Mouse (Mus musculus) midbrain, embryonic 10.5 days (tissue): ENCODE data around the gene 1810062G17Rik. TPM values are rescaled to one million over a fixed set of nuclear protein-coding genes. Genes with fewer than 3 reads are reported as not detected.

ENCODE experiments used
- DNase-seq: peaks from one replicate; pipeline ENCODE4 v3.0.0-alpha.2; 2017; ENCODE audit warnings: low spot score
- H3K27ac ChIP-seq: fragments of 300-500 bp; sonication (generic); replicated peaks from 2 replicates; pipeline ENCODE4 v1.5.1; 2016; ENCODE audit warnings: mild to moderate bottlenecking
- H3K27me3 ChIP-seq: fragments of 300-500 bp; sonication (generic); 2 replicates; pipeline ENCODE4 v1.6.1; 2016; ENCODE audit warnings: low read depth, mild to moderate bottlenecking; ENCODE audit not compliant: poor library complexity, severe bottlenecking
- H3K36me3 ChIP-seq: fragments of 300-500 bp; sonication (generic); 2 replicates; pipeline ENCODE4 v1.6.1; 2016; ENCODE audit warnings: mild to moderate bottlenecking, moderate library complexity
- H3K4me1 ChIP-seq: fragments of 300-500 bp; sonication (generic); 2 replicates; pipeline ENCODE4 v1.6.1; 2016
- H3K4me3 ChIP-seq: fragments of 300-500 bp; sonication (generic); 2 replicates; pipeline ENCODE4 v1.5.1; 2016; ENCODE audit warnings: mild to moderate bottlenecking, moderate library complexity
- H3K9me3 ChIP-seq: fragments of 300-500 bp; sonication (generic); replicated peaks from 2 replicates; pipeline ENCODE4 v1.6.1; 2016; ENCODE audit warnings: mild to moderate bottlenecking
- WGBS: fragments of 180-500 bp; shearing (Covaris S2); methylation state at CpG from one replicate; pipeline ENCODE4 v1.1.7; 2016; 5-methylcytosine and 5-hydroxymethylcytosine counted together
- polyA plus RNA-seq: library from polyadenylated mRNA; unstranded; fragments of >200 nt; fragmentation: Nextera tagmentation; extraction: Ambion mirVana; gene quantifications from 2 replicates; pipeline ENCODE4 v1.2.1, GENCODE M21; 2016

Gene 1810062G17Rik
- polyA plus RNA-seq, 1 experiment from 2014 or later = 0.73 TPM

DNA sequence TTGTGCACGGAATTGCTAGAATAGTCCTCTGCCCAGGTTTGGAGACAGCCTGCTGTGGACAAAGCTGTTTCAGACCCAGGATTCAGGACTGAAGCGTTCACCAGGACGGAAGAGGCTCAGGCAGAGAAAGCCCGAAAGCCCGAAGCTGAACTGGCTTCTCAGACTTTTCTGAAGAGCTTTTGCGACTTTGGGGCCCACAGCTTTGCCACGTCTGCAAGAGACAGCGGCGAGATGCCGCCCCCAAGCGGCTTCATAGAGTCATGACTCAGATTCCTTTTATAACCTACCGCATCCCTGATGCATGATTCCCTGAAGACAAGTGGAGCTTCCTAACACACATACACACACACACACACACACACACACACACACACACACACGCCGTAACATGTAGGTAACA is 21.0 kb downstream of the 1810062G17Rik start:
- no peaks in the 10 kb centered on the region for H3K36me3 ChIP-seq
- 22% methylated on average over 14 of the region's 14 CpGs for WGBS
- DNase-seq = peak; percentile 74
- H3K4me3 ChIP-seq = no peak overlapping the region
- peaks cover 7% of the 10 kb centered on the region; the same call in 1 of the 2 replicates for H3K4me1 ChIP-seq
- no peak overlapping the region for H3K27ac ChIP-seq
- peaks cover 12% of the 10 kb centered on the region for H3K27me3 ChIP-seq
- H3K9me3 ChIP-seq = no peaks in the 10 kb centered on the region

DNA sequence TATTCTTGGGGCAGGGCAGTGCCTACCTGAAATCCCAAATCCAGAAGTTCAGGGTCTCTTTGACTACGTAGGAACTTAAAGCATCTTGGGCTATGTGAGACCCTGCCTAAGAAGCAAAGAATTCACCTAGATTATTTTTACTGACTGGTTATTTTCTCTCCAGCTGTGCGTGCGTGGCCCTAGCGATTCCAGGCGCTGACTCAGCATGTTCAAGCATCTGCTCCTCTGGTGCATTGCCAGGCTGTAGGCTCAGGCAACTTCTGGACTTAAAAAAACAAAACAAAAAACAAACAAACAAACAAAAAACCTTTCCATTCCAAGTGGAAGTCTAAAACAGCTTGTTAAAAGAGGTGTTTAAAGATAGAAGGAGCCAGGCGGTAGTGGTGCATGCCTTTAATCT is 22.5 kb downstream of the 1810062G17Rik start:
- Histone ChIP-seq H3K4me3 (no peak overlapping the region), H3K27me3 (peaks cover 12% of the 10 kb centered on the region), H3K36me3 (no peaks in the 10 kb centered on the region), H3K4me1 (peaks cover 7% of the 10 kb centered on the region; the same call in 1 of the 2 replicates), H3K27ac (no peak overlapping the region), H3K9me3 (no peaks in the 10 kb centered on the region)
- 90% methylated on average over 6 of the region's 6 CpGs for WGBS
- DNase-seq = no peak

DNA sequence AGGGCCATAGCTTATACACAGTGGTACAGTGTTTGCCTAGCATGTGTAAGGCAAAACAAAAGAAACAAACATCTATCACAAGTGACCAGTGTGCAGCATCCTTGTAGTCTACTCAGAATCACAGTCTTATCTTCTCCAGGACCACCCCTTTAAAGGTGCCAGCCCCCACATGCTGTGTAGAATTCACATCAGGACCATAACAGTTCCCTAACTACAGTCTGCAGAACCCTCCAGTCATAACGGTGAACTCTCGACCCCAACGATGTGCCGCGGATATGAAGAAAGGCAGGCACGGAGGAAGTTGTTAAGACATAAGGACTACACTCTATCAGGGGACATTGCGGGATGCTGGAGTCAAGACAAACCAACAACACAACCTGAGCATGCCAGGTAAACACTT is 23.7 kb downstream of the 1810062G17Rik start:
- H3K27me3 ChIP-seq = peaks cover 12% of the 10 kb centered on the region
- no peak overlapping the region for H3K27ac ChIP-seq
- WGBS = 94% methylated on average over 7 of the region's 7 CpGs
- H3K9me3 ChIP-seq = no peaks in the 10 kb centered on the region
- H3K4me1 ChIP-seq = peaks cover 7% of the 10 kb centered on the region; the same call in 1 of the 2 replicates
- no peak for DNase-seq
- H3K4me3 ChIP-seq = no peak overlapping the region
- H3K36me3 ChIP-seq = no peaks in the 10 kb centered on the region

DNA sequence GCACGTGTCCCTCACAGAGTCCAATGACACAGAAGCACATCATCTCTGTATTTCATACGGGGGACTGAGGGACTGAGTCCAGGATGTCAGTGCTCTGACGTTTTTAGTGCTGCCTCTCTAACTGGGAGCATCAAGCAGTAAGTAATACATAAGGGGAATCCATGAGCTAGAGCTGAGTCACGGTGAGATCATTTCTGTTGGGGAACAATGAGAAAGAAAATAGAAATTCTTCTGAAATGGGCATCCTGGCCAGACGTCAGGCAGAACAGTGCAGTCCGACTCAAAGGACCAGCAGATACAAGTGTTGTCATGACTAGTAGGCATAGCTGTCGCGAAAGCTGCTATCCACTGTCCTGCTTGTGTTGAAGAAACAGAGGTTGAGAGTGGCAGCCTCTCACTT is 25.2 kb downstream of the 1810062G17Rik start:
- Histone ChIP-seq H3K4me1 (peaks cover 12% of the 10 kb centered on the region), H3K9me3 (no peaks in the 10 kb centered on the region), H3K4me3 (no peak overlapping the region), H3K36me3 (no peaks in the 10 kb centered on the region), H3K27me3 (peaks cover 10% of the 10 kb centered on the region), H3K27ac (no peak overlapping the region)
- DNase-seq = no peak
- WGBS = 90% methylated on average over 8 of the region's 8 CpGs

DNA sequence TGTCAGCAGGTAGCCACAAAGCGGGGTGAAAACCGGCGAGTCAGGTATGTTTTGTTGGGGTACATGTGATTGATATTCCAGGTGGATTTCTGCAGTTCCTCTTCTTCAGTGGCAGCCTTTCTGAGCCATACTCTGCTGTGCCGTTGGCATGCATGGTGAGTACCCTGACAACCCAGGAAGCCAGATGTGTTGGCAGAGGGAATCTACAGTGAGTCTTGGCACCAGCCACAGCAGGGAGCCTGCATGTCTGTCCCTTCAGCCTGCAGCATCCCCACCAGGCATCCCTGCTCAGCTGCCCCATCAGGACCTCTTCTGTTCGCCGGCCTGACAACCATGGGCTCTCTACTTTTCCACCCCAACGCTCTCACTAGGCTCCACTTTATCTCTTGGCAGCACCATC is 25.8 kb downstream of the 1810062G17Rik start:
- H3K27ac ChIP-seq = no peak overlapping the region

DNA sequence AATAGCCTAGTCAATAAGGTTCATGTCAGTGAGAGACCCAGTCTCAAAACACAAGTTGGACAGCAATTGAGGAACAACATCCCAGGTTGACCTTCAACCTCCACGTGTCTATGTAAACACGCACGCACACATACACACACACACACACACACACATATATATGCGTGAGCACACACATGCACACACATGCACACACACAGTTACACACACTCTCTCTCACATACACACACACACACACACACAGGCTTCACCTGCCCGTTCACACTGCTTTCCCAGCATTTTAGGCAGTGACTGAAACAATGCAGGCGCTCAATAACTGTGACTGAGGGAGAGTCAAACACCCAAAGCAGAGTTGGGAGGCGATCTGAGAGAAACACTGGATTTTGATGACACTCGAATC is 29.6 kb downstream of the 1810062G17Rik start:
- Histone ChIP-seq H3K9me3 (no peaks in the 10 kb centered on the region), H3K27ac (peak overlapping the region; percentile 78), H3K4me1 (peaks cover 13% of the 10 kb centered on the region), H3K27me3 (no peaks in the 10 kb centered on the region), H3K36me3 (no peaks in the 10 kb centered on the region), H3K4me3 (no peak overlapping the region)
- DNase-seq = no peak
- WGBS = 79% methylated on average over 8 of the region's 8 CpGs

More for the DNA sequence above, 25.8 kb downstream of the 1810062G17Rik start:
- no peaks in the 10 kb centered on the region for H3K36me3 ChIP-seq
- H3K4me1 ChIP-seq = peaks cover 16% of the 10 kb centered on the region
- H3K27me3 ChIP-seq = peaks cover 4% of the 10 kb centered on the region
- 80% methylated on average over 7 of the region's 7 CpGs for WGBS
- no peak overlapping the region for H3K4me3 ChIP-seq
- no peaks in the 10 kb centered on the region for H3K9me3 ChIP-seq
- no peak for DNase-seq

DNA sequence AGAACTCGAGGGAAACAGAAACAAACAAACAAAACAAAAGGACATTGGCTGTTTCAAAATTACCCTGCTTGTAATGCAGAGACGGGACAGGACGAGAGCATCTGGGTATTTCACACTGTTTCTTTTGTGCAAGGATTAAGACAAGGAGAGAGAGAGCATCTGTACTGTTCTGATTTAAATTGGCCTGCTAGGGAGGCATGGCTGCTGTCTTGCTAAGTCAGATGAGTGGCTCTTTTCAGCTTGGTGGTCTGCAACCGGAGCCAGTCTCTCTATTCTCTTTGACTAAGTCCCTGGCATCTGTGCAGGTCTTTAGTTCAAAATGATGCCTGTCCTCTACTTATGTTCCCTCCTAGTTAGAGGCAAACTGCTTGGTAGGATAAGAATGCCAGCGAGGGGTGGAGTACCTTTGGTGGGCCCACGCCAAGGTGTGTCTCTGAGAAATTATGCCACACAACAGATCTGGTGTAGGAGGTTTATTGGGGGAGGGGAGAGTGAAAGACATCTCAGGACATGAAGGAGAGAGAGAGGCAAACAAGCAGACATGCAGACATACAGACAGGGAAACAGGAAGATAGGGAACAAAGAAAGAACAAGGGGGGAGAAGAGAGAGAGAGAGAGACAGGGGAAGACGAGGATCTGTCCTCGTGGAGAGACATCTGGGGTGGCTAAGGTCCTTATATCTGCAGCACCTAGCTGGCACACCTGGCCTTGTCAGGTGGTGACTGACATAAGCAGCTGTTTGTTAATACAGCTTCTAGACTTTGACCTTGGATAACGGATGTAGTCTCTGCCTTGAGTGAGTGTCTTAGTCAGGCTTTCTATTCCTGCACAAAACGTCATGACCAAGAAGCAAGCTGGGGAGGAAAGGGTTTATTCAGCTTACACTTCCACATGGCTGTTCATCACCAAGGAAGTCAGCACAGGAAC is 30.3 kb downstream of the 1810062G17Rik start:
- peaks cover 13% of the 10 kb centered on the region for H3K4me1 ChIP-seq
- peak overlapping the region; percentile 78 for H3K27ac ChIP-seq
- 52% methylated on average over 10 of the region's 10 CpGs for WGBS
- no peak for DNase-seq
- H3K36me3 ChIP-seq = no peaks in the 10 kb centered on the region
- H3K27me3 ChIP-seq = no peaks in the 10 kb centered on the region
- H3K9me3 ChIP-seq = no peaks in the 10 kb centered on the region
- no peak overlapping the region for H3K4me3 ChIP-seq

DNA sequence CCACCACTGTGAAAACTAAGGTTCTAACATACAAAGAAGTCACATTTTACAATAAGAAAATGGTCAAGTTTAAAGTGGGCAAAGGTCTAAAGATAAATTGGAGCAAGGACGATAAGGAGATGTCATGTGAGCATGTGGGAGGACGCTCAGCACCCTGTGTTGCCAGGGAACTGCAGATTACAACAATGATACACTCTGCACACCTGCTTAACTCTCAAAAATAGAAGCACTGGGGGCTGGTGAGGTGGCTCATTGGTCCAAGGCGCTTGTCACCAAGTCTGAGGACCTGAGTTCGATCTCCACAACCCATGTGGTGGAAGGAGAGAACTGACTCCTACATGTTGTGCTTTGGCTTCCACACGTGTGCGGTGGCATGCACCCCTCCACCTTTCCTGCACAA is 35.8 kb downstream of the 1810062G17Rik start:
- WGBS = 92% methylated on average over 6 of the region's 6 CpGs
- DNase-seq = no peak
- Histone ChIP-seq H3K4me1 (no peaks in the 10 kb centered on the region), H3K27me3 (no peaks in the 10 kb centered on the region), H3K27ac (no peak overlapping the region), H3K4me3 (no peak overlapping the region), H3K9me3 (no peaks in the 10 kb centered on the region), H3K36me3 (no peaks in the 10 kb centered on the region)

DNA sequence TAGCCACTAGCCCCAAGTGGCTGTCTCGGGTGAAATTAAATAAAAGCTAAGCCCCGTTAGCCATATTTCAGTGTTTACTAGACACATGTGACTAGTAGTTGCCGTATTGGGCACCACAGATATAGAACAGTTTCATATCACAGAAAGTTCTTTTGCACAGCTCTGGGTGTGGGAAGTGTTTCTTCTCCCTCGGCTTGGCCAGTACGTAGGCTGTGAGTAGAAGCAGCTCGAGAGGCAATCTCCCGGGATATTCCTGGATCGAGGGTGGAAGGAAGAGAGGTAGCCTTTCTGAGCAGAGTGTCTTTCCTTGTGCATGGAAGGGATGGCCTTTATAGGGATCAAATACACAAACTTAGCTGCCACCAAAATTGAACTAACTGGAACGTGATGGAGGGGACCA is 40.5 kb downstream of the 1810062G17Rik start:
- no peak overlapping the region for H3K27ac ChIP-seq
- no peak overlapping the region for H3K4me3 ChIP-seq
- H3K36me3 ChIP-seq = no peaks in the 10 kb centered on the region
- WGBS = 90% methylated on average over 9 of the region's 9 CpGs
- no peaks in the 10 kb centered on the region for H3K9me3 ChIP-seq
- H3K27me3 ChIP-seq = peaks cover 29% of the 10 kb centered on the region
- peaks cover 7% of the 10 kb centered on the region for H3K4me1 ChIP-seq
- DNase-seq = no peak

DNA sequence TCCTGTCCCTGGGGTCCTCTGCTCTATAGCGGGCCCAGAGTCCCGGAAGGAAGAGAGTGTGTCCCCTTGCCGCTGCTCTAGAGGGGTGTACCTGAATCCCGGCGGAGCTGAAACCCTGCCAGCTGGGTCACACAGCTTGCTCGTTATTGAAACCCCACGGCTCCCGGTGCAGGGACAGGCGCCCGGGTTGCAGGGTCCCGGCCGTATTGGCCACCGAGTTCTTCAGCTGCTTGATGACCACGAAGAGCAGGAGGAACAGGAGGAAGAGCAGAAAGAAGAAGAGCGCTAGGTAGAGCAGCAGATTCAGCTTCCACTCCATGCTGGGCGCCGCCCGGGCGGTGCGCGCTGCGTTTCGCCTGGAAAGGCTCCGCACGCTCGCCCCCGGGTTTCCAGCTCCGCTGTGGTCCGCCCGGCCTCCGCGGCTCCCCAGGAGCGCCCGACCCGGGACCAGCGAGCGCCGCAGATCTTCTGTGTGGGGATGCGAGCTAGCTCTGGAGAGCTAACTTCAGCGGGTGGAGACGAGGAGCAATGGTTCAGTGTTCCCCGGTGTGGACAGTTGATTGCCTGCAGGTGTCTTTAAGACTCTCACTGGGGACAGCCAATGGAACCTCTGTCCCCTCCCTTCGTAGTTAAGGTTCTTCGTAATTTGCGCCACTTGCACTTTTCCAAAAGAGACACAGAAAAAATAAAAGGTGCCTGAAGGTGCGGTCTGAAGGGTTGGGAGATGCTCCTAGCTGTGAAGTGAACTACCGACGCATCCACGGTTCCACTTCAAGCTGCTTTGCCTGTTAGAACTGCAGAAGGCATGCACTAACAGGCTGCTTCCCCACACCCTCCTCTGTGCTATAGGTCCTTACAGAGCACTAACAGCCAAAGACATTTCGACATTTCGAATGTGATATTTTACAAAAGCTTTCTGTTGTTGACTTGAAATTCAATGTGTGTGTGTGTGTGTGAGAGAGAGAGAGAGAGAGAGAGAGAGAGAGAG is 45.6 kb downstream of the 1810062G17Rik start, which contains the start of gene Gm11549:
TSS of gene Gm11549 (minus strand) at position 741 of the 988 bp plus-strand sequence.
- Histone ChIP-seq H3K4me3 (peak within 1 kb of the TSS; percentile 67), H3K27ac (peak within 1 kb of the TSS; percentile 75), H3K27me3 (peaks cover 52% of the 10 kb centered on the region), H3K4me1 (peaks cover 20% of the 10 kb centered on the region), H3K36me3 (no peaks in the 10 kb centered on the region), H3K9me3 (no peaks in the 10 kb centered on the region)
- under 1% methylated on average over 51 of the region's 51 CpGs for WGBS
- peak; percentile 54 for DNase-seq

DNA sequence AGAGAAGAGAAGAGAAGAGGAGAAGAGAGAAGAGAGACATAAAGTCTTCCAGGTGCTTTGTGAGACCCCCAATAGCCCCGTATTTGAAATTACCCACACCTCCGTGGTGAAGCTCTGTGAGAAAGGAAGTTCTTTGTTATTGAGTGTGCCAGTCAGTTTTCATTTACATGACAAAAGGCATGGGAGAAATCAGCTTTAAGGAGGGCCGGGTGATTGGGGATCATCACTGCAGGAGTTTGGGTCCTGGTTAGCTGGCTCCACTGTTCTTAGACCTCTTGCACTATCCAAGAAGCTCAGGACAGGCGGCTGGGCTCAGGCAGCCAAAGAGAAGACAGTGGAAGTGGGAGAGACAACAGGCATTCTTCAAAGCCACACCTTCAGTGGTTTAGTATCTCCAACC is 46.4 kb downstream of the 1810062G17Rik start:
- H3K4me3 ChIP-seq = peak overlapping the region; percentile 67

DNA sequence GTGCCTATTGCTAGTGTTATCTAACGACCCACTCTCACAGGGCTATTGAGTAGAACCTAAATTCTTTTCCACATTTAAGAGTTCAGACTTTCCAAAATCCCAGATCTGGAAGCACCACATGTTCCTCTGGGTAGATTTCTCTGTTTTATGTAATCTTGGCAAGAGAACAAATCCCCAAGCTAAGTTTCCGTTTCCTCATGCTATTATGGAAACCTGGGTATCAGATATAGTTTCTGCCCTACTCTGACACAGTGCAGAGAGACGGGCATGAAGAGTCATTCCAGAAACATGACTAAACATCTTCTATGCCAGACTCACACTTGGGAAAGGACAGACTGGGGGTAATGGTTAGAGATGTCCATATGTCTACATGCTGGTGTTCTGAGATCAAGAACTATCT is 48.7 kb downstream of the 1810062G17Rik start:
- H3K27me3 ChIP-seq = peaks cover 41% of the 10 kb centered on the region
- no peak for DNase-seq
- peaks cover 20% of the 10 kb centered on the region for H3K4me1 ChIP-seq
- H3K9me3 ChIP-seq = no peaks in the 10 kb centered on the region
- 87% methylated on average over 3 of the region's 3 CpGs for WGBS
- H3K4me3 ChIP-seq = no peak overlapping the region
- H3K27ac ChIP-seq = no peak overlapping the region
- H3K36me3 ChIP-seq = no peaks in the 10 kb centered on the region

More for the DNA sequence above, 46.4 kb downstream of the 1810062G17Rik start:
- Histone ChIP-seq H3K27me3 (peaks cover 52% of the 10 kb centered on the region), H3K9me3 (no peaks in the 10 kb centered on the region), H3K4me1 (peaks cover 20% of the 10 kb centered on the region), H3K27ac (no peak overlapping the region), H3K36me3 (no peaks in the 10 kb centered on the region)
- 3% methylated on average over 4 of the region's 4 CpGs for WGBS
- DNase-seq = no peak
